Mouse (Mus musculus) splenic B cell, adult 2 months (primary cell): ENCODE results near the gene Opalin.

Experiments used
- DNase-seq: peaks from one replicate; pipeline ENCODE4 v3.0.0-alpha.2; 2011; ENCODE audit warnings: low read depth, low spot score
- H3K27me3 ChIP-seq: 2 replicates; pipeline ENCODE4 v1.6.1; 2012; ENCODE audit warnings: mild to moderate bottlenecking, low read length, moderate library complexity, mixed read lengths; ENCODE audit not compliant: control insufficient read depth, poor library complexity, insufficient read depth, severe bottlenecking
- H3K36me3 ChIP-seq: 2 replicates; pipeline ENCODE4 v1.6.1; 2012; ENCODE audit warnings: mild to moderate bottlenecking, low read length, moderate library complexity, mixed read lengths; ENCODE audit not compliant: control insufficient read depth, poor library complexity, insufficient read depth, severe bottlenecking

Opalin gene

GRCm38 (mm10) chr19:41076906-41077305 lies at the start of gene Opalin:
Gene Opalin, minus strand, starts transcription at chr19:41077113.
- H3K27me3 ChIP-seq = no peaks in the 10 kb centered on the region
- no peaks in the 10 kb centered on the region for H3K36me3 ChIP-seq
- DNase-seq = no peak

GRCm38 (mm10) chr19:41123009-41123408 lies 46.1 kb upstream of the Opalin start:
- DNase-seq = no peak
- no peaks in the 10 kb centered on the region; the same call in 1 of the 2 replicates for H3K27me3 ChIP-seq
- H3K36me3 ChIP-seq = no peaks in the 10 kb centered on the region

DNA sequence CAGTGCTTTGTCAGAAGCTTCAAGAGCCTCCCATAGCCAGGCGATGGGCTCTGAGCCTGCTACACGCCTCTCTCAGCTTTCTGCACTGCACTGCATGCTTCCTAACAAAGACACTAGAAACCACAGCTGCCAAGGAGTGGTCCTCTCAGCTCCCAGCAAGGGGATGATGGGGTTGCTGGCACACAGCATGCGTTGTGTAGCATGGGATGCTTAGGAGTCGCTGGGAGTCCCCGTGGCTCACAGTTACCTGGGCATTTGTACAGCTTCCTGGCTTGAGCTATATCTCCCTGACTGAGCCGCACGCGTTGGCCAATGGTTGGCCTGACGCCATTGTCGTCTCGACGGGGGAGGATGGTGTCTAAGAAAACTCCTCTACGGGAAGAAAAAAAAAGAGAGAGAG lies 43.0 kb upstream of the Opalin start:
- DNase-seq = no peak
- Histone ChIP-seq H3K27me3 (no peaks in the 10 kb centered on the region; the same call in 1 of the 2 replicates), H3K36me3 (no peaks in the 10 kb centered on the region)

GRCm38 (mm10) chr19:41118346-41118745 lies 41.4 kb upstream of the Opalin start:
- no peak for DNase-seq
- no peaks in the 10 kb centered on the region; the same call in 1 of the 2 replicates for H3K27me3 ChIP-seq
- no peaks in the 10 kb centered on the region for H3K36me3 ChIP-seq

- H3K27me3 ChIP-seq = no peaks in the 10 kb centered on the region; the same call in 1 of the 2 replicates
- DNase-seq = no peak
Observed at GRCm38 (mm10) chr19:41117334-41117733, 40.4 kb upstream of the Opalin start.

DNA sequence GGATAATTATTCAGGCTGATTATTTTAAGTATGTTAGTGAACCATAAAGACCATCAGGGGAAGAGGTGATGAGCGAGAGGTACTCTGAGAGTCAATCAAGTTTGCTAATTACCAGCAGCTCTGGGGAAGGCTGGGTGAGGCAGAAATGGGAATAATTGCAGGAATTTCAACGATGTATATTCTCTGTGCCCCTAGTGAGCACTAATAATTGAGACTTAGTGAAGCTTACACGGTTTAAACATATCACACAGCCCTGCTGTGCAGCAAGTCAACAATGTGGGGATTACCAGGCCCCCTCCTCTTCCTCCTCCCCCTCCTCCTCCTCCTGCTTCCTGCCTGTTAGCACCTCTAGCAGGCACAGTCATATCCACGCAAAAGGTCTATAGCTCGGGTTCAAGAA lies 37.7 kb upstream of the Opalin start:
- DNase-seq = no peak
- H3K27me3 ChIP-seq = no peaks in the 10 kb centered on the region; the same call in 1 of the 2 replicates

More at GRCm38 (mm10) chr19:41117334-41117733, 40.4 kb upstream of the Opalin start:
- H3K36me3 ChIP-seq = no peaks in the 10 kb centered on the region

DNA sequence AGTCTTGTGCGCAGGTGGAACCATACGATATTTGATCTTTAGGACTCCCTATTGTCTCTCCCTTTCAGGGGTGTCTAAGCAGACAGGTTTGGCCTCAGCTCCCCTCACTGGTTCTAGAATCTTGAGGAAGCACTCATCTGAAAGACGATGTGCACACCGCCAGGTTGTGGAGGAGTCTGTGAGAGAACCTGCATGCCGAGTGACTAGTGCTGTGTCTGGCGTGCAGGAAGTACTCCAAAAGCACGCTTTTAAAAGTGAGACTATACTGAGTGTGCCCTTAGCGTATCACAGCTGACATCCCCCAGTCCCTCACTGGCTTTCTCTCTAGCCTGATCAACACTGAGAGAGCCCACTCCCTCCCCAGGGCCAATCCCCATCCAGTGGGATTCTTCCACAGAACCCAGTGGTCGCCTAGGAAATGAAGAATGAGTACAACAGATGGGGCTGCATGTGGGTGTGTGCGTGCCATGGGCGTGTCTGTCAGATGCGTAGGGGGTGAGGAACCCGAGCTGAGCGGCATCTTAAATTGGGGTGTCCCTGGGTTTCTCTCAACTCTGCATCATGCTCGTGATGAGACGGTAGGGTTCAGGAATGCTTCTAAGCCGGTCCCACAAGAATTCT lies 37.1 kb upstream of the Opalin start:
- Histone ChIP-seq H3K27me3 (no peaks in the 10 kb centered on the region), H3K36me3 (no peaks in the 10 kb centered on the region)
- no peak for DNase-seq

More for the DNA sequence above, 37.7 kb upstream of the Opalin start:
- H3K36me3 ChIP-seq = no peaks in the 10 kb centered on the region

DNA sequence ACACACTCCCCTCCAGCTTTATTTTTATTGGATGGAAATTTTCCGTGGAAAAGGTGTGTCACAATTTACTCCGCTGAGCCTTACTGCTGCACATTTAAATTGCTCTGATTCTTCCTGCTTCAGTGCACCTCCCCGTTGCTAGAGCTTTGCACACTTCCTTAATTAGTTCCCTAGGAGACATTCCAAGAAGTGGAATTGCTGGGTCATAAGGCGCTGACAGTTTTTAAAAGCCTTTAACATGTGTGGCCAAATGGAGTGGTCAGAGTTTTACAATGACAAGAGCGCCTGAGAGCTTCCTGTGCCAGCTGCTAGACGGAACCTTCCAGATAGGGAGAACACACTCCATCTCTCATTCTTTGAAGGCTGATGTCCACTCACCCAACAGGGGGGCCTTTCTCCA lies 35.7 kb upstream of the Opalin start:
- no peaks in the 10 kb centered on the region for H3K36me3 ChIP-seq
- DNase-seq = no peak
- no peaks in the 10 kb centered on the region for H3K27me3 ChIP-seq

DNA sequence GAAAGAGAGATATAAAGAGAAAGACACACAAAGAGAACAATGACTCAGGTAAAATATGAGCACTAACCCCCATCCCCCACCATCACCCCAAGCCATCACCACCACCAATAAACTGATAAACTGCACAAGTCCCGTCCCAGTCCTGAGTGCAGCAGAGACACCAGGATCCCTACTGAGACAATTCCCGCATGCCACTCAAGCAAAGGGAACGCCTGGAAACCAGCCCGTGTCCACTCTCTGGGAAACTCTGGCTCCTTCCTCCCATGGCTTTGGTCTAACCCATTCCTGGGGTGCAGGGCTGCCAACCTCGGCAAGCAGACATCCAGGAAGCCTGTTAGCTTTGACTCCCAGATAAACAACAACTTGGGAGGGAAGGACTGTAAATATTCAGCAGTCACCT lies 33.1 kb upstream of the Opalin start:
- DNase-seq = no peak
- H3K27me3 ChIP-seq = no peaks in the 10 kb centered on the region
- no peaks in the 10 kb centered on the region for H3K36me3 ChIP-seq

GRCm38 (mm10) chr19:41109496-41109895 lies 32.6 kb upstream of the Opalin start:
- no peaks in the 10 kb centered on the region for H3K27me3 ChIP-seq
- no peak for DNase-seq

GRCm38 (mm10) chr19:41108666-41109065 lies 31.8 kb upstream of the Opalin start:
- H3K36me3 ChIP-seq = no peaks in the 10 kb centered on the region
- DNase-seq = no peak

More at GRCm38 (mm10) chr19:41109496-41109895, 32.6 kb upstream of the Opalin start:
- no peaks in the 10 kb centered on the region for H3K36me3 ChIP-seq

DNA sequence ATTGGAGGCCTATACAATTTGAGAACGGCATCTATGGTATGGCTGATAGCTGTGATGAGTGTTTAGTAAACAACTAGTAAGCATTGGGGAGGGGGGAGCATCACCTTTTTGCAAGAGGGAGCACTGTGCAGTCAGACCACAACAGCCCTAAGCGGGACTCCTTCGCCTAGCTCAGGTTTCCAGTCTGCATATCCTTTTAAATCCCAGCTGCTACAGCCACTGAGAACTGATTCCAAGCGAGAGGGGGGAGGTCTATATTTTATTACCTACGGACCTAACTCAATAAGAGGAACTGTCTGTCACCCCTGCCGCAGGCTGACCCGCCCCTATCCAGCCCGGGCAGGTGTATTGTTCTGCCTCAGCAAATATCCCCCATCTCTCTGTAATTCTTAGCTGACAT lies 30.6 kb upstream of the Opalin start:
- DNase-seq = no peak
- H3K36me3 ChIP-seq = no peaks in the 10 kb centered on the region
- H3K27me3 ChIP-seq = no peaks in the 10 kb centered on the region

More at GRCm38 (mm10) chr19:41108666-41109065, 31.8 kb upstream of the Opalin start:
- no peaks in the 10 kb centered on the region for H3K27me3 ChIP-seq

DNA sequence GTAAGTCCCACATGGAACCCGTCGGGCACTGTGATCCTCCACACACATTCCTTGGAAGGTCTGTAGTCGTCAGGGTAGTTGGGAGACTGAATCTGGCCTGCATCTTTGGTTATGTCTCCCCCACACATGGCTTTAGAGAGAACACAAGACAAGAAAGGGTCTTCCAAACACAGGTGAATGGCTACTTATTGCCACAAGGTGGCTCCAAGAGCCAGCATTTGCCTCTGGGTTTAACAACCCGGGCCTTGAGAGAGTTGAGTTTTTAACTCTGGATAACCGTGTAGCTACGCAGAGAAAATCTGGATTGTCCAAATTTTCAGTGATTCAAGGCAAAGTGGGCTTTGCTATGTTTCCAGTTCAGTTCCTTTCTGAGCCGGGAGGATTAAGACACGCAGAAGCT lies 28.0 kb upstream of the Opalin start:
- H3K36me3 ChIP-seq = no peaks in the 10 kb centered on the region
- H3K27me3 ChIP-seq = no peaks in the 10 kb centered on the region
- DNase-seq = peak; percentile 38

DNA sequence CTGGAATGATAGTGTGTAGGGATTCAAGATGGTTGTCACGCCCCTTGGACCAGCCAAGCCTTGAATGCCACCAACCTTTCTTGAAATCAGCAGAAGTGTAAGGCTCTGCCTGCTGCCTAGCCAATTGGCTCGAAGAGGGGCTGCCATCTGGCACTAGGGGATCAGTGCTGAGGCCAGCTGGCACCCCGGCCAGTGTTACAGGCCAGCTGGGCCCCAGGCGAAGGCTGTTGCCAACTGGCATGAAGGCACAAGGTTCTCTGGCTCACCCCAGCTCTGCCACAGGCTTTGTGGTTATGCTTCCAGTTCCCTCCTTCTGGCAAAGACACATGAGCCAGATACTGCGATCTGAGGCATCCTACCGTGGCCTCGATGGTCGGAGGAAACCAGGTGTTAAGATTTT lies 24.5 kb upstream of the Opalin start:
- no peak for DNase-seq

GRCm38 (mm10) chr19:41100863-41101262 lies 23.9 kb upstream of the Opalin start:
- Histone ChIP-seq H3K27me3 (no peaks in the 10 kb centered on the region), H3K36me3 (no peaks in the 10 kb centered on the region)
- no peak for DNase-seq

More for the DNA sequence above, 24.5 kb upstream of the Opalin start:
- Histone ChIP-seq H3K36me3 (no peaks in the 10 kb centered on the region), H3K27me3 (no peaks in the 10 kb centered on the region)

DNA sequence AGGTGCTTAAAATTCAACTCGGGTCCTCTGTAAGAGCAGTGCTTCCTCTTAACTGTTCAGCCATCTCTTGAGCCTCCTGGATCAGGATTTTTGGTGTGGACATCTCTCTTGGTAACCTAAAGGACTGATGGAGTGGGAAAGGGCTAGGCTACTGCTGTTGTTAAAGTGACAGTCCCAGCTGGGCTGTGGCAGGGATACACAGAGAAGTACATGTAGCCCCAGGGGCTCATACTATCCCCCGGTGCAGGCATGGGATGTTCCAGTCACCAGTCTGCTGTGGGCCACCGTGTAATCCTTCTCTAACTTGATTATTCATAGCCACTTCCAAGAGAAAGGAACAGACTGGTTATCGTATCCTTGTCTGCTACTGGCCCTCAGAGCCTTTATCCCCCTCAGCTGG lies 20.1 kb upstream of the Opalin start:
- no peaks in the 10 kb centered on the region for H3K36me3 ChIP-seq
- no peaks in the 10 kb centered on the region for H3K27me3 ChIP-seq
- no peak for DNase-seq
